Mouse (Mus musculus) hindbrain, embryonic 12.5 days (tissue): ENCODE measurements around the gene Pbsn. TPM values are rescaled to one million over a fixed set of nuclear protein-coding genes. Genes with fewer than 3 reads are reported as not detected.
A peak's percentile ranks its signal among the peaks of the same experiment; 100 is the strongest.
"Not testable (repeated sequence)": the region's sequence is repeated elsewhere in the genome, so short reads cannot be mapped to it uniquely, and the experiment has no call there.

Experiments used
- ATAC-seq: fragments of 200-750 bp; cut with Nextera tagmentation; 2 replicates; pipeline ENCODE4 v1.8.0; 2017; ENCODE audit warnings: moderate TSS enrichment; ENCODE audit not compliant: low FRiP score
- H3K27ac ChIP-seq: fragments of 300-500 bp; sonication (generic); 2 replicates; pipeline ENCODE4 v1.5.1; 2016; ENCODE audit warnings: mild to moderate bottlenecking
- H3K27me3 ChIP-seq: fragments of 300-500 bp; sonication (generic); 2 replicates; pipeline ENCODE4 v1.6.1; 2016; ENCODE audit warnings: mild to moderate bottlenecking
- H3K36me3 ChIP-seq: fragments of 300-500 bp; sonication (generic); 2 replicates; pipeline ENCODE4 v1.6.1; 2016; ENCODE audit warnings: mild to moderate bottlenecking
- H3K4me1 ChIP-seq: fragments of 300-500 bp; sonication (generic); 2 replicates; pipeline ENCODE4 v1.6.1; 2016
- H3K4me2 ChIP-seq: fragments of 300-500 bp; sonication (generic); replicated peaks from 2 replicates; pipeline ENCODE4 v1.6.1; 2016; ENCODE audit warnings: mild to moderate bottlenecking
- H3K4me3 ChIP-seq: fragments of 300-500 bp; sonication (generic); 2 replicates; pipeline ENCODE4 v1.5.1; 2016; ENCODE audit warnings: mild to moderate bottlenecking
- H3K9ac ChIP-seq: fragments of 300-500 bp; sonication (generic); 2 replicates; pipeline ENCODE4 v1.6.1; 2016; ENCODE audit warnings: mild to moderate bottlenecking, moderate library complexity
- H3K9me3 ChIP-seq: fragments of 300-500 bp; sonication (generic); replicated peaks from 2 replicates; pipeline ENCODE4 v1.6.1; 2016; ENCODE audit warnings: mild to moderate bottlenecking
- WGBS: fragments of 180-500 bp; shearing (Covaris S2); methylation state at CpG from one replicate; pipeline ENCODE4 v1.1.7; 2016; 5-methylcytosine and 5-hydroxymethylcytosine counted together
- polyA plus RNA-seq: library from polyadenylated mRNA; unstranded; fragments of >200 nt; fragmentation: Nextera tagmentation; extraction: Ambion mirVana; gene quantifications from 2 replicates; pipeline ENCODE4 v1.2.1, GENCODE M21; 2016

The Pbsn gene
- polyA plus RNA-seq = not detected in 2 replicates

- no peak within 1 kb of the TSS for H3K9ac ChIP-seq
- H3K27me3 ChIP-seq = no peaks in the 10 kb centered on the region
- WGBS = 80% methylated on average over 1 of the region's 1 CpGs
- no peak for ATAC-seq
- no peak within 1 kb of the TSS for H3K27ac ChIP-seq
- H3K4me2 ChIP-seq = no peak within 1 kb of the TSS
- no peak within 1 kb of the TSS for H3K4me3 ChIP-seq
- H3K9me3 ChIP-seq = no peaks in the 10 kb centered on the region
- no peaks in the 10 kb centered on the region for H3K36me3 ChIP-seq
- H3K4me1 ChIP-seq = no peaks in the 10 kb centered on the region
Observed at GRCm38 (mm10) chrX:77853523-77853922, at the start of gene Pbsn. TSS of gene Pbsn (minus strand) at chrX:77853623.

GRCm38 (mm10) chrX:77880033-77880432 is 26.6 kb upstream of the Pbsn start:
- 39% methylated on average over 2 of the region's 4 CpGs for WGBS
- not testable (repeated sequence) for H3K27ac ChIP-seq, H3K4me3 ChIP-seq

GRCm38 (mm10) chrX:77864458-77864857 is 11.0 kb upstream of the Pbsn start, which contains the start of gene Gm14744:
TSS of gene Gm14744 (plus strand) at chrX:77864758.
- not testable (repeated sequence) for H3K27me3 ChIP-seq, H3K4me3 ChIP-seq, H3K9me3 ChIP-seq, ATAC-seq, H3K9ac ChIP-seq, H3K27ac ChIP-seq, H3K4me2 ChIP-seq, H3K4me1 ChIP-seq, H3K36me3 ChIP-seq
- WGBS = 94% methylated on average over 2 of the region's 2 CpGs

More at GRCm38 (mm10) chrX:77880033-77880432, 26.6 kb upstream of the Pbsn start:
- not testable (repeated sequence) for H3K4me2 ChIP-seq, H3K9me3 ChIP-seq, H3K36me3 ChIP-seq, ATAC-seq, H3K9ac ChIP-seq, H3K4me1 ChIP-seq, H3K27me3 ChIP-seq

- no peaks in the 10 kb centered on the region for H3K9me3 ChIP-seq
- H3K4me2 ChIP-seq = no peak overlapping the region
- no peaks in the 10 kb centered on the region for H3K36me3 ChIP-seq
- H3K4me3 ChIP-seq = no peak overlapping the region
- H3K27ac ChIP-seq = no peak overlapping the region
- no peak for ATAC-seq
- H3K9ac ChIP-seq = no peak overlapping the region
- WGBS = 56% methylated on average over 6 of the region's 6 CpGs
- H3K4me1 ChIP-seq = no peaks in the 10 kb centered on the region
- no peaks in the 10 kb centered on the region for H3K27me3 ChIP-seq
Observed at GRCm38 (mm10) chrX:77812031-77812430, 41.4 kb downstream of the Pbsn start.

- Histone ChIP-seq H3K4me1 (no peaks in the 10 kb centered on the region), H3K36me3 (no peaks in the 10 kb centered on the region), H3K4me3 (peak overlapping the region; percentile 35), H3K9ac (no peak overlapping the region), H3K27ac (no peak overlapping the region), H3K9me3 (no peaks in the 10 kb centered on the region), H3K4me2 (peak overlapping the region; percentile 43), H3K27me3 (no peaks in the 10 kb centered on the region)
- 28% methylated on average over 17 of the region's 17 CpGs for WGBS
- ATAC-seq = peak; percentile 83
Observed at GRCm38 (mm10) chrX:77810608-77811206, 42.7 kb downstream of the Pbsn start.

- no peak for ATAC-seq
- no peaks in the 10 kb centered on the region for H3K36me3 ChIP-seq
- no peak overlapping the region for H3K4me2 ChIP-seq
- H3K4me1 ChIP-seq = no peaks in the 10 kb centered on the region
- H3K9ac ChIP-seq = no peak overlapping the region
- H3K27ac ChIP-seq = no peak overlapping the region
- no peak overlapping the region for H3K4me3 ChIP-seq
- 25% methylated on average over 2 of the region's 2 CpGs for WGBS
- no peaks in the 10 kb centered on the region for H3K9me3 ChIP-seq
- H3K27me3 ChIP-seq = no peaks in the 10 kb centered on the region
Observed at GRCm38 (mm10) chrX:77808602-77809001, 44.8 kb downstream of the Pbsn start.

GRCm38 (mm10) chrX:77802293-77802692 is 51.1 kb downstream of the Pbsn start:
- no peak for ATAC-seq
- no peak overlapping the region for H3K27ac ChIP-seq
- no peak overlapping the region for H3K4me3 ChIP-seq
- H3K9me3 ChIP-seq = no peaks in the 10 kb centered on the region
- no peaks in the 10 kb centered on the region for H3K36me3 ChIP-seq
- no peak overlapping the region for H3K4me2 ChIP-seq
- WGBS = 85% methylated on average over 2 of the region's 2 CpGs
- no peak overlapping the region for H3K9ac ChIP-seq
- H3K27me3 ChIP-seq = no peaks in the 10 kb centered on the region
- no peaks in the 10 kb centered on the region for H3K4me1 ChIP-seq

- no peak overlapping the region for H3K27ac ChIP-seq
- H3K4me2 ChIP-seq = no peak overlapping the region
- H3K36me3 ChIP-seq = no peaks in the 10 kb centered on the region
- no peak overlapping the region for H3K4me3 ChIP-seq
- no peaks in the 10 kb centered on the region for H3K4me1 ChIP-seq
- no peak overlapping the region for H3K9ac ChIP-seq
- 55% methylated on average over 1 of the region's 1 CpGs for WGBS
- H3K27me3 ChIP-seq = no peaks in the 10 kb centered on the region
- H3K9me3 ChIP-seq = no peaks in the 10 kb centered on the region
- no peak for ATAC-seq
Observed at GRCm38 (mm10) chrX:77801543-77801942, 51.9 kb downstream of the Pbsn start.

GRCm38 (mm10) chrX:77799554-77799953 is 53.9 kb downstream of the Pbsn start:
- H3K4me3 ChIP-seq = no peak overlapping the region
- ATAC-seq = no peak
- H3K9me3 ChIP-seq = no peaks in the 10 kb centered on the region
- H3K27ac ChIP-seq = no peak overlapping the region
- WGBS = 79% methylated on average over 3 of the region's 3 CpGs
- H3K27me3 ChIP-seq = no peaks in the 10 kb centered on the region
- H3K4me1 ChIP-seq = no peaks in the 10 kb centered on the region; the same call in 1 of the 2 replicates
- no peak overlapping the region for H3K4me2 ChIP-seq
- no peak overlapping the region for H3K9ac ChIP-seq
- no peaks in the 10 kb centered on the region for H3K36me3 ChIP-seq

GRCm38 (mm10) chrX:77797801-77798200 is 55.6 kb downstream of the Pbsn start:
- H3K27me3 ChIP-seq = no peaks in the 10 kb centered on the region
- no peak overlapping the region for H3K27ac ChIP-seq
- no peak overlapping the region for H3K4me3 ChIP-seq
- H3K9me3 ChIP-seq = no peaks in the 10 kb centered on the region
- no peak overlapping the region for H3K4me2 ChIP-seq
- no peak for ATAC-seq
- H3K36me3 ChIP-seq = no peaks in the 10 kb centered on the region
- peaks cover 4% of the 10 kb centered on the region; the same call in 1 of the 2 replicates for H3K4me1 ChIP-seq
- no peak overlapping the region for H3K9ac ChIP-seq

GRCm38 (mm10) chrX:77796916-77797315 is 56.5 kb downstream of the Pbsn start:
- H3K4me2 ChIP-seq = peak overlapping the region; percentile 60
- WGBS = 76% methylated on average over 1 of the region's 1 CpGs

GRCm38 (mm10) chrX:77796238-77796835 is 57.1 kb downstream of the Pbsn start, which contains the start of gene Prkx:
TSS of gene Prkx (minus strand) at chrX:77796278.
- Histone ChIP-seq H3K4me1 (peaks cover 4% of the 10 kb centered on the region; the same call in 1 of the 2 replicates), H3K4me2 (peak within 1 kb of the TSS; percentile 60), H3K9ac (peak within 1 kb of the TSS; percentile 65), H3K27me3 (no peaks in the 10 kb centered on the region), H3K4me3 (peak within 1 kb of the TSS; percentile 61), H3K27ac (peak within 1 kb of the TSS; percentile 78), H3K9me3 (no peaks in the 10 kb centered on the region), H3K36me3 (no peaks in the 10 kb centered on the region)
- ATAC-seq = peak; percentile 84
- 32% methylated on average over 17 of the region's 19 CpGs for WGBS

More at GRCm38 (mm10) chrX:77796916-77797315, 56.5 kb downstream of the Pbsn start:
- Histone ChIP-seq H3K4me3 (no peak overlapping the region), H3K27me3 (no peaks in the 10 kb centered on the region), H3K9ac (no peak overlapping the region), H3K9me3 (no peaks in the 10 kb centered on the region), H3K27ac (no peak overlapping the region), H3K36me3 (no peaks in the 10 kb centered on the region), H3K4me1 (peaks cover 4% of the 10 kb centered on the region; the same call in 1 of the 2 replicates)
- no peak for ATAC-seq

- H3K9ac ChIP-seq = peak overlapping the region; percentile 65
- peak overlapping the region; percentile 78; the same call in 1 of the 2 replicates for H3K27ac ChIP-seq
- H3K27me3 ChIP-seq = no peaks in the 10 kb centered on the region
- peak overlapping the region; percentile 61 for H3K4me3 ChIP-seq
- H3K9me3 ChIP-seq = no peaks in the 10 kb centered on the region
- no peaks in the 10 kb centered on the region for H3K36me3 ChIP-seq
- 4% methylated on average over 14 of the region's 30 CpGs for WGBS
- H3K4me2 ChIP-seq = peak overlapping the region; percentile 60
- H3K4me1 ChIP-seq = peaks cover 4% of the 10 kb centered on the region; the same call in 1 of the 2 replicates
- ATAC-seq = peak; percentile 96
Observed at GRCm38 (mm10) chrX:77795858-77796174, 57.6 kb downstream of the Pbsn start.
